7 mouse cellular contexts compared by ENCODE assay signal in the genomic region with DNA sequence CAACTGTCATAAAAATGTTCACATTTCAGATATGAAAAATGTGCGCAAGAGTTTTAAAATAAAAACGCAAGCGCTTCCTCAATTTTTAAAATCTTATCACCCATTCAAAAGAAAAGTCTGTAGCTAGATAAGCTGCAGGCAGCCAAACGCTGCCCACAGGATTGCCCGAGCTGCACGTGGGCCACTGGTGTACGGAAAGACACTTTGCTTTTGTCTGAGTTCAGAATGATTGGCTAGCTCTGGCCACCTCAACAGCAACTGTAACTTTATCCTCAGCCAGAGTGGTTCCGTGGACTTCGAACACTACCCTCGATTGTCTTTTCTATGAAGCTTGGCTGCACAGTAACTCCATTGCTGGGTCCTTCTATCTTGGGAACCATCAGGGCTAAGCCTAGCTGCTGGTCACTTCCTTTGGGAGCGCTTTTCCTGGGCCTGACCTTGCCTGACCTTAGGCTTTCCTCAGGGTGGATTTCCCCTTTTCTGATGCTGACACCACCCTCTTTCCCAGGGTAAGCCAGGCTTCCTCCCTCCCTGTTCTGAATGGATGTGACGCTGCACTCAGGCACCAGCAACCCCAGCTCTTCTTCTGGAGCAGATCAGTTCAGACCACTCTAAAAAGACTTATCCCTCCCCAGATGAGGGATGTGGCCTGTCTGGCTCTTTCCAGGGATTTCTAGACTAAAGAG.
DNase-seq lines count a peak whose midpoint lies in the region; ATAC-seq and TF ChIP-seq lines count a peak whose summit lies in the region.

No protein-coding gene starts in this region.

- no peak for DNase-seq in G1E (ENCODE audit: low spot score)
- peak; percentile 36 to 37 for DNase-seq in heart, postnatal 10 days
- no peak for DNase-seq in cerebellum, adult 8-10 months
- no peak for DNase-seq in MN1 (ENCODE audit: low spot score)
- DNase-seq in B cell, adult 2 months = no peak

- peak overlapping the region; percentile 36 for H3K4me2 ChIP-seq in liver, embryonic 16.5 days (ENCODE audit: low read depth, low read length)

- 7% methylated on average over 12 of the region's 12 CpGs for WGBS in bone marrow, adult 2 months
- WGBS in liver, embryonic 16.5 days (ENCODE audit: insufficient replicate concordance) = 10% methylated on average over 12 of the region's 12 CpGs

- no peak overlapping the region for H3K9ac ChIP-seq in liver, embryonic 16.5 days (ENCODE audit: low read depth, low read length)

- H3K27me3 ChIP-seq in G1E (ENCODE audit: insufficient read depth, low read length) = no peaks in the 10 kb centered on the region
- no peaks in the 10 kb centered on the region for H3K27me3 ChIP-seq in liver, embryonic 16.5 days (ENCODE audit: control insufficient read depth, insufficient read depth, low read depth, low read length)

- TF ChIP-seq CTCF in G1E (IDR thresholded peaks at IDR 0.05; ENCODE audit: low read depth, low read length) = no peak
- no peak for TF ChIP-seq CTCF in bone marrow, adult 2 months (IDR thresholded peaks at IDR 0.05; ENCODE audit: control insufficient read depth, insufficient read depth, low read length)

- peaks cover 97% of the 10 kb centered on the region for H3K4me1 ChIP-seq in G1E (ENCODE audit: insufficient read depth, low read depth, low read length)
- peaks cover 25% of the 10 kb centered on the region for H3K4me1 ChIP-seq in bone marrow, adult 2 months (ENCODE audit: control insufficient read depth, insufficient read depth, low read length)
- peaks cover 77% of the 10 kb centered on the region for H3K4me1 ChIP-seq in liver, embryonic 16.5 days (ENCODE audit: control insufficient read depth, low read depth, low read length)

- no peak for TF ChIP-seq POLR2A in bone marrow, adult 2 months (IDR thresholded peaks at IDR 0.05; ENCODE audit: borderline replicate concordance, control insufficient read depth, low read depth, low read length)

- intact Hi-C loops in heart, postnatal 10 days (cut with DNase I) = no loop called here

- peak overlapping the region; percentile 70 for H3K27ac ChIP-seq in bone marrow, adult 2 months (ENCODE audit: control insufficient read depth, insufficient read depth, low read depth, low read length, poor library complexity)
- H3K27ac ChIP-seq in liver, embryonic 16.5 days (ENCODE audit: low read length) = peak overlapping the region; percentile 72

- 0 out of 2 replicates have a peak, but pooled peaks have one; percentile 12 for ATAC-seq in G1E (ENCODE audit: extremely low read depth, insufficient number of reproducible peaks, low FRiP score, poor library complexity, severe bottlenecking)
- peak; percentile 22; the same call in 1 of the 2 replicates for ATAC-seq in liver, embryonic 16.5 days (ENCODE audit: low read depth)

- peak overlapping the region; percentile 50; the same call in 1 of the 2 replicates for H3K4me3 ChIP-seq in G1E (ENCODE audit: low read depth, low read length)
- no peak overlapping the region for H3K4me3 ChIP-seq in bone marrow, adult 2 months (replicated peaks; ENCODE audit: control insufficient read depth, low read depth, low read length)
- H3K4me3 ChIP-seq in liver, embryonic 16.5 days (ENCODE audit: low read depth, low read length) = no peak overlapping the region

- H3K9me3 ChIP-seq in G1E (replicated peaks) = no peaks in the 10 kb centered on the region
- H3K9me3 ChIP-seq in liver, embryonic 16.5 days (replicated peaks; ENCODE audit: control insufficient read depth, low read length) = no peaks in the 10 kb centered on the region

- peaks cover 53% of the 10 kb centered on the region for H3K36me3 ChIP-seq in G1E (replicated peaks)
- no peaks in the 10 kb centered on the region for H3K36me3 ChIP-seq in liver, embryonic 16.5 days (ENCODE audit: control insufficient read depth, insufficient read depth)

Comparison
In these comparisons a context has a peak if more than half of its experiments do, and no peak if none do; other contexts are left out.
1. DNase-seq: peak in heart, postnatal 10 days (2 of 2); none in G1E (single experiment), cerebellum, adult 8-10 months (single experiment), MN1 (single experiment) and B cell, adult 2 months (0 of 2).